Mouse (Mus musculus) cerebellum, postnatal 4 days (tissue): ENCODE measurements around the gene Fat3.

ENCODE experiments used
- DNase-seq, 2 experiments: peaks; one replicate each; pipeline ENCODE4 v3.0.0; 2022; ENCODE audit warnings: low spot score in 2 of 2, mixed read lengths in 1 of 2

Fat3 gene

GRCm38 (mm10) chr9:16501186-16501711 lies at the start of gene Fat3:
Gene Fat3 (minus strand): TSS chr9:16501285.
- peak in 1 of 2 experiments; percentile 30 for DNase-seq

GRCm38 (mm10) chr9:16532884-16533283 lies 31.8 kb upstream of the Fat3 start:
- no peak for DNase-seq

DNA sequence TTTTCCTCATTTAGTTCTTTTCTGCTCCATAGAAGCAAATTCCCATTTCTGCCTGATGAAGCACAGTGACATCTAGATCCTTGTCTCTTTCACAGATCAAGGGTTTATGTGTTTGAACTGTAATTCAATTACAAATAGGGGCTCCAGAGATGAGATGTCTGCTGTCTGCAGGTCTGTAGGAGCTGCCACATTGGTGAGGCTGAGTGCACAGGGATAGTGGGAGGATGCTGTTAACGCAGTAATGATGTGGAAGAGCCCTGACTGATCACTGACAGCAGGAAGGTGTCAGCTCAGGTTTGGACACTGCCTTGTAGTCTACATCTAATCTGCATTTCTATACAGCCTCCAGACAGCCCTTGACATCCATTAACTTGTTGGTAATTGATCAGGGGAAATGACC lies 16.5 kb upstream of the Fat3 start:
- no peak for DNase-seq

- no peak for DNase-seq
Observed at GRCm38 (mm10) chr9:16512005-16512404, 10.9 kb upstream of the Fat3 start.

- no peak for DNase-seq
Observed at GRCm38 (mm10) chr9:16503776-16504175, 2.7 kb upstream of the Fat3 start.

DNA sequence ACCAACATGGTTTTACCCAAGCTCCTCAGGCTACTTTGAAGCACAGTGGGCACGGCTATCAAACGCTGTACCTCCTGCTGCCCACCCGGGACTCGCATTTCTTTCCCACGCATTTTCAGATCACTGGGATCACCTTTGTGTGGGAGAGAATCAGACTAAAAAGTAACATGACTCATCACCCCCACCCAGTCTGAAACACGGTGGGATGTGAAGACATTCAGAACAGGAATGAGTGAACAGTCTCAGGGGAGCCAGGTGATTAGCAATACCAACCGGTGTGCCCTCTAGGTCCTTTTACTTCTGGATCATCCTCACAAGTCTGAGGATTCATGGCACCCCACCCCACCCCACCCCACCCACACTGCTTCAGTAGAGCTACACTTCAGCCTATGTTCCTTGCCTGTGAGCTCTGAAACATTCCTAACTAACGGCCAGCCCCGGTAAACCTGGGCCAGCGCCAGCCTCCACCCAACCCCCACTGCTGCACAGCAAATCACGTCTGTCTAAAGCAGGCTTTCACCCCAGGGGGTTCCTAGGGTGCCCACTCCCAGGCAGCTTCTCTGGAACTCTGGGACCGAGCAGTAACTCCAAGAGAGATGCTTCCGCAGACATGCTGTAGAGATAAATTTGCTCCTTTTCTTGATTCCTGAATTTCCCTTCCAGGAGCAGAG lies 1.7 kb upstream of the Fat3 start:
- peak in 1 of 2 experiments; percentile 6 for DNase-seq

- peak; percentile 65 to 78 for DNase-seq
Observed at GRCm38 (mm10) chr9:16501990-16502672, 1.0 kb upstream of the Fat3 start.

DNA sequence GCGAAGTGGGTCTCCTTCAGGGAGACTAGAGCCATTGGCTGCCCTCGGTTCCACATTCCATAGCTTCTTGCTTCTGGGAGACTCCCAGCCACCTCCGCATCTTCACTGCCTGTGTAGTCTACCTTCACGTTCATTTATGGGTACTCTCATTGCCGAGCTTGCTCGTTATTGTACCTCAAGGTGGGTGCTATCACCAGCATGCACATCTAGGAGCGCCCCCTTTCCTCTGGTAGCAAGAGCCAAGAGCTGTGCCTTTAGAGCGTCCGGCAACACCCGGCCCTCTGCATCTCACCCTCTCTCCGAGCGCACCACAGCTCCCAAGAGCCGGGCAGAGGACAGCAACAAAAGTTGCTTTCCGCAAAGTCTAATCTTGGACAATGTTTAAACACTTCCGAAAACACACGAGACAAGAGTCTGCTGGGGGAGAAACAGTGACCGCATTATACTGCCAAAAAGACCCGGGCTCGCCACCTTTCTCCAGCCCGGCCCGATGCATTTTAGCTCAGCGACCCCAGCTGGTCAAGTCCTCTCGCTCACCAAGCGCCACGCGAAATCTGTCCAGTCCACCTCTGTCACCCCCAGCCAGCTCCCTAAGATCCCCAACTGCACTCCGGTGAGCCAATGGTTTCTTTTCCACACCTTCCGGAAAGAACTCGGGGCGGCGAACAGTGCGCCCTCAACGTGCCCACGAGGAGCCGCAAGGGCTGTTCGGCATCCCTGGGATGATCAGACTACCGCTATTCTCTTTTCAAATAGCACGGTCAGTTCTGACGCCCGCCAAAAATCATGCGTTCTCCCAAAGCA lies 501 bp downstream of the Fat3 start:
- DNase-seq: peak; percentile 42 to 60

DNA sequence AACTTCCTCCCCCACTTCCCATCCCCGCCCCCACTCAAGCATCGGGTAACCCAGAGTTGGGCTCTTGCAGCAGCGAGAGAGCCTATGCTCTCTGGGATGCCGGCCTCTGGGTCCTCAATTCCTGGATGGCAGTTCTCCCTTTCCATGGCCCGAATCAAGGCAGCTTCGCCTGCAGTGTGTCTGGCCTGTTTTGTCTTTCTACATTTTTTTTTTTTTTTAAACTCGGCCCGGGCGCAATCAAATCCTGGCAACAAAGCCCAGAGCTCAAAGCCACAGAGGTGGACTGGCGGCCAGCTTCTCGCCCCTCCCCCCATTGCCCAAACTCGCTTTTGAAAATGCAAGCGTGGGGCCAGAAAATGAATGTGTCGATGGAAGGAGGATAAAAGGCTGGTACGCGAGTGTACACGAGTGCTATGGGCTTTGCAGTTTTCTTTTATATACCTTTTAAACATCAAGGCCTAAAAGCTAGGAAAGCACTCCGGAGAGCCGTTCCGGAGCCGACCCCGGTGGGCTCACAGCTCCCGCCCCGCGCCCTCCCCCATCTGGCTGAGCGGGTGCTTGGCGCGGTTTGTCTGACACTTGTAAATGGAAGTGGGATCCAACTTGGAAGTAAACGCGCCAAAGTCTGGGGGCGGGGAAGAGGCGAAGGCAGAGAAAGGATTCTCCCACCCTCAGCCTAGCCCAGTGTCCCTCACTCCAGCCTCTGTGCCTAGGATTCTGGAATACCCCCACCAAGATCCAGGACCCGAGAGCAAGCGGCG lies 1.3 kb downstream of the Fat3 start:
- DNase-seq: peak; percentile 36 to 69

DNA sequence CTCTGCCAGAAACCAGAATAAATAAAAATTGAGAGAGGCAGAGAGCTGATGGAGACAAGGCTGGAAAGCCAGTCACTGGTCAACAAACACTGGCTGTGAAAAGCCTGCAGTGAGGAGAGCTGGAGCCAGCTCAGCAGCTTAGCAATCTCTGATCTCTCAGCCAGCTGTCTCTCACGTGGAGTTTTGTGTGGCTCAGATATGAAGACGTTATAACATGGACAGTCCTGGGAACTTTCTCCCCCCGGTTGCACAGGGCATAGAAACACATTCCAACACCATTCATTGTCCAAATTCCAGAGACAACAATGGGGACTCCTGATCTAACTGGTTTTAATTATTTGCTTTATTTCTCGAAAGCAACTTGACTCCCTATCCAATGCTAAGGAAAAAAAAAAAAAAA lies 2.2 kb downstream of the Fat3 start:
- DNase-seq: no peak

GRCm38 (mm10) chr9:16497361-16497760 lies 3.7 kb downstream of the Fat3 start:
- no peak for DNase-seq

GRCm38 (mm10) chr9:16496331-16496730 lies 4.8 kb downstream of the Fat3 start:
- DNase-seq: no peak

GRCm38 (mm10) chr9:16489661-16490060 lies 11.4 kb downstream of the Fat3 start:
- no peak for DNase-seq

- DNase-seq: no peak
Observed at GRCm38 (mm10) chr9:16487565-16487964, 13.5 kb downstream of the Fat3 start.

GRCm38 (mm10) chr9:16486229-16486628 lies 14.9 kb downstream of the Fat3 start:
- DNase-seq: no peak

DNA sequence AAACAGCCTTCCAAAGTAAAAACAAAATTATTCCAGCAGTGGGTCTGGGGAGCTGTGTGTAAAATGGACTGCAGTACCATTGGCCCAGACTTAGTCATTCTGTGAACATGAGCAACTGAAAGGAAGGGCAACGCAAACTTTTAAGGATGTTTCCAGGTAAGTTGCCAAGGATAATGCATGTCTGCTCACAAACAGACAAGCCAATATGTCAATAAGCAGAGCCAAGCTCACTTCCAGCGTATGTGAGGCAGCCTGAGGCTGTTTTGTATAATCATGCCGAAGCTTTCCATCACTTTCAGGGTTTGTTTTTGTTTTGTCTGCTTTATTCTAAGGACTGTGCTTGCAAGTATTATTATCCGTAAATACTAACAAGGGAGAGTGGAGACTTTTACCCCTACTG lies 15.9 kb downstream of the Fat3 start:
- DNase-seq: no peak

- no peak for DNase-seq
Observed at GRCm38 (mm10) chr9:16484765-16485164, 16.3 kb downstream of the Fat3 start.

DNA sequence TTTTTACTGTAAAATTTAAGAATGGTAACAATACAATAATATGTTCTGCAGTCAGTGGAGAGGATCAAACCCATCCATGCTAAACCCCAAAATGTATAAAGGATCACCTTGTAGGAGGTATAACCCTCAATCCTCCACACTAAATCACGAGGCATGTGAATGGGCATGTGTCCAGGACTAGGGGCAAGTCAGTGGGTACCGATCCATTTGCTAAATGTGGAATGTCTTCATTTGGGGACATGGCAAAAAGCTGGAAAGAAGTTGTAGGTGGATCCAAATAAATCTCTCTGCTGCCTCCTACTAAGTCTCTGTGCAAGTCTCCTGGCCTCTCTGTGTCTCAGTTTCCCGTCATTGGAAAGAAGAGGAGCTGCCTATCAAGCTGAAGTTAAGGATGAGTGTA lies 39.6 kb downstream of the Fat3 start:
- no peak for DNase-seq

DNA sequence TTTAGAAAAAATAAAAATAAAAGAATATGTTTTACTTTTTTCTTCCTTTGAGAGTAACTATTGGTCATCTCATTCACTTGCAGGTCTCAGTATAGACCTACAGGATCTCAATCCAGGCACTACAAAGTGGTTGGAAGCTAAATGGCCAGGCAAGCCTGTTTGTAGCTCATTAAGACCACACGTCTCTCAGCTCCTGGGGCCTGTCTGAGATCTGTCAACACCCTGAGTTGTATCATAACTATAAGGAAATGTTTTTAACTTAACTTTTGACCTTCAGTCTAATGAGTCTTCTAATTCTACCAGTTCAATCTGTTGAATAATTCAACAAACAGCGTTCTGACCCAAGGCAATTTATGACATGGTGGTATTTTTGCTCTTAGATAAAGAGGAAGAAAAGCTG lies 40.5 kb downstream of the Fat3 start:
- no peak for DNase-seq

DNA sequence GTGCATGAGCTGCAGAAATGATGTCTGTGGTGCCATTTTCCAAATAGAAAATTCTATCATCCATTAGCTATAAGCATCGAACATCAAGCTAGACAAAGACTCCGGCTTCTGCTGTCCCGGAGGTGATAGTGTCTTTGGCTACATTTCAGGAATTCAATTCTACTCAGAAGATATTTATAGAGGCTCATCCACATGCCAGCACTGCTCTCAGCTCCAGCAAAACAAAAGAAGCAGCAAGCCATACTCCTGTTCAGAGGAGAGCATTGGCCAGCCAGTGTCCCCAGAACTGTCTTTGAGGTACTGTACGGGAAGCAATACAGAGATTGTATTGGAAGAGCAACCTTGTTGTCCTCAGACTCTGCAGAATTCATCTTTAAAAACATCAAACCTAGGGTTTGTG lies 59.2 kb downstream of the Fat3 start:
- no peak for DNase-seq

- no peak for DNase-seq
Observed at GRCm38 (mm10) chr9:16440638-16441037, 60.4 kb downstream of the Fat3 start.

- DNase-seq: no peak
Observed at GRCm38 (mm10) chr9:16439941-16440340, 61.1 kb downstream of the Fat3 start.
